Mouse (Mus musculus) common myeloid progenitor, adult 5-6 weeks (primary cell): ENCODE results near the gene Foxj2. TPM values are rescaled to one million over a fixed set of nuclear protein-coding genes. Genes with fewer than 3 reads are reported as not detected.

Experiments used
- ATAC-seq: replicated peaks from 2 replicates; pipeline ENCODE4 v1.8.0; 2016; ENCODE audit warnings: low read depth, mild to moderate bottlenecking, moderate TSS enrichment, inconsistent platforms; ENCODE audit not compliant: poor library complexity, severe bottlenecking
- total RNA-seq: library from RNA; stranded (forward); fragments of 200-1000, 187-1606 nt; gene quantifications from 2 replicates; pipeline ENCODE4 v1.2.3, GENCODE M21; 2017

The Foxj2 gene
- 6.4 and 6.7 TPM in 2 replicates for total RNA-seq

GRCm38 (mm10) chr6:122819306-122820070, at the start of gene Foxj2:
Foxj2 (plus strand) TSS chr6:122819914.
- ATAC-seq = peak; percentile 57

DNA sequence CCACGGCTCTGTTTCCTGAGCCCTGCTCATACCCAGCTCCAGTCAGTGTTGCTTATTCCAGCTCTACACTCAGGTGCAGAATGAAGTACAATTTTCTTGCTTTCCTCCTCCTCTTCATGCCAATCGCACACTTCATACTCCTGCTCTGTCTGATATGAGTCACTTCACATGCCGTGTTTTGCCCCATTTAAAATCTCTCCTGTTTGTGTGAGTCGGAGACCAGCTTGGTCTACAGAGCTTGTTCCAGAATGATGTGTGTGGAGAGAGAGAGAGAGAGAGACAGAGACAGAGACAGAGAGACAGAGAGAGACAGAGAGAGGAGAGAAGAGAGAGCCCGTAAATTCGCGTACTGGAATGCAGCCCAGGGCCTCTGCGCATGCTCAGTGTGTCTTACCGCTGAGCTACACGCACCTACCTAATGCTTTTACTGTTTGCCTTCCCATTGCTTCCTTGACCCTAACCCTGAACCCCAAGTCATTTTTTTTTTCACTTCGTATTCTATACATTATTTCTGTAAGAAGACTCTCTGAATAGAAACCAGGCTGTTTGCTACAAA, 48.9 kb upstream of the Foxj2 start:
- no peak for ATAC-seq

DNA sequence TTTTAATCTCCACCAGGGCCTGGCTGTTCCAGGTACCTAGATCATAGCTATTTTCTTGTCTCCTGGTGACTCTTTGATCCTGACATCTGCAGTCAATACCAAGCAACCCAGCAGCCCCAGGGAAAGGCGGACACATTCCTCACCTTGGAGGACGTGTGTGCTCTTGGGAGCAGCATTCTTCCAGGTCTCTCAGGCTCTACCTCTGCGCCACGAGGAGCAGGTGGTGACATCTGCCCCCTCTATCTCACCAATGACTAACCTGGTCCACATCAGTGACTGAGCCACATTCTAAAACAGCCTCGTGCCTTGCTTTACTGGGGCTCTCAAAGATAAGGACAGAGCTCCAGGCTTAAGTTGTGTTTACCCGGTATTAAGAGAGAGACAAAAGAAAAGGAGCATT, 47.0 kb upstream of the Foxj2 start:
- ATAC-seq = no peak

DNA sequence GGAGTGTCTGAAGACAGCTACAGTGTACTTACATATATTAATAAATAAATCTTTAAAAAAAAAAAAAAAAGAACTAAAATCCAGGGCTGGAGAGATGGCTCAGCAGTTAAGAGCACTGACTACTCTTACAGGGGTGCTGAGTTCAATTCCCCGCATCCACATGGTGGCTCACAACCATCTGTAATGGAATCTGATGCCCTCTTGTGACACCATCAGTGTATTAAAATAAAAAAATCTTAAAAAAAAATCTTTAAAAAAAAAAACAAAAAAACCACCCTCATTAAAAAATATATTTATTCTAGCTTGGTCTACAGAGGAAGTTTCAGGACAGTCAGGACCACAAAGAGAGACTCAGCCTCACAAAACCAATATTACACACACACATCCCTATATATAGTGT, 45.4 kb upstream of the Foxj2 start:
- ATAC-seq = no peak

GRCm38 (mm10) chr6:122776040-122776439, 43.7 kb upstream of the Foxj2 start:
- ATAC-seq = no peak

DNA sequence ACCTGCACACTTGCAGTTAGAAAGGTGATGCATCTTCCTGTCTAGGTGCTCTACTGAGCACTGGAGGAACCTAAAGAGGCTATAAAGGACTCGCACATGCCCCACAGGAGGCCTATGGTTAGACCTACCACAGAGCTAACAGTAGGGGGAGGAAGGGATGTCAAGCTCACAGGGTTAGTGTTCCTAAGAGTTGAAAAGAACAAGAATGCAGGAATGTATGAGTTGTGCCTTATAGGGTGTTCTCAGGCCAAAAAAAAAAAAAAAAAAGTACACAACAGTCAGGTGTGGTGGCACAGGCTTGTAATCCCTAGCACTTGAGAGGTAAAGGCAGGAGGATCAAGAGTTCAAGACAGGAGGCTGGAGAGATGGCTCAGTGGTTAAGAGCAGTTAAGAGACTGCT, 39.8 kb upstream of the Foxj2 start:
- no peak for ATAC-seq

DNA sequence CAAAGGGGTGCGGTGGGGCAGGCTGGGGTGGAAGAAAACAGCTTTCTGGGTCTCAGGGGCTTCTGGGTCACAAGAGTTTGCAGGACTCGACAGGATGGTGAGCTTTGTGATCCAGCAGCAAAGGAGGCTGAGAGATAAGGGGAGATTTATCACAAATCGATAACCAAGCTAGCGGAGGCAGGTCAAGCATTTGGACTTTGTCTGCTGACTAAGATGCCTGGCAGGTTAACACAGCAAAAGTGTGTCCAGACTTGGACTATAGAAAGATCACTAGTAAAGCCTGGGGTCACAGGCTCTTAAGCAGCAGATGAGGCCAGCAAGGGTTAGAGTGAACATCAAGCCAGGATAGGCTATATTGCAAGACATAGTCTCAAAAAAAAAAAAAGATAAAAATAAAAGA, 38.5 kb upstream of the Foxj2 start:
- ATAC-seq = no peak

GRCm38 (mm10) chr6:122782164-122782563, 37.5 kb upstream of the Foxj2 start:
- ATAC-seq = peak; percentile 81

- ATAC-seq = peak; percentile 40
Observed at GRCm38 (mm10) chr6:122784866-122785265, 34.8 kb upstream of the Foxj2 start.

- ATAC-seq = peak; percentile 64
Observed at GRCm38 (mm10) chr6:122786275-122786674, 33.4 kb upstream of the Foxj2 start.

GRCm38 (mm10) chr6:122795254-122795935, 24.3 kb upstream of the Foxj2 start:
- ATAC-seq = no peak

DNA sequence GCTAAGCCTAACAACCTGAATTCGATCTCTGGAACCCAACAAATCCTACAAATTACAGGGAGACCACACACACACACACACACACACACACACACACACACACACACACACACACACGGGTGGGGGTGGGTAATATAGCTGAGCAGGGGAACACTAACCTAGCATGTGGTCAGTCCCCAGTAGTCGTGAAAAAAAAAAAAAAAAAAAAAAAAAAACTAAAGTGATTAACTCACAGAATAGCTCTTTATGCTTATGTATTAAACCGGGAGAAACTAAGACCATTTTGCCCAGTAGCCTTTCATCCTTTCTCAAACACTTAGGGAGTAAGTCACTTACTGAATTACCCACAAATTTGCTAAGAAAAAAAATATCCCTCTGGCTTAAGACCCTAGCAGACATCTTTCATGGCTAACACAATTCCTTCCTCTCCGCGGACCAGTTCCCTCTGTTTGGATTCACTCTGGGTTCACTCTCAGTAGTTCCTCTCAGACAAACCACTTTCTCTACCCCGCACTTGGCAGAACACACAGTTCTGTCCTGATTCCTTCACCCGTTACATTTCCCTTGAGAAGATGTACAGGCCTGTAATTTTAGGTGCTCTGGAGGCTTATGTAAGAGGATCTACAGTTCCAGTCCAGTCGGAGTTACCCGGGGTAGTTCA, 18.9 kb upstream of the Foxj2 start:
- peak; percentile 34 for ATAC-seq

GRCm38 (mm10) chr6:122801301-122801800, 18.4 kb upstream of the Foxj2 start, which contains the start of gene Slc2a3:
Slc2a3 (minus strand) TSS chr6:122801640.
- peak; percentile 61 for ATAC-seq

DNA sequence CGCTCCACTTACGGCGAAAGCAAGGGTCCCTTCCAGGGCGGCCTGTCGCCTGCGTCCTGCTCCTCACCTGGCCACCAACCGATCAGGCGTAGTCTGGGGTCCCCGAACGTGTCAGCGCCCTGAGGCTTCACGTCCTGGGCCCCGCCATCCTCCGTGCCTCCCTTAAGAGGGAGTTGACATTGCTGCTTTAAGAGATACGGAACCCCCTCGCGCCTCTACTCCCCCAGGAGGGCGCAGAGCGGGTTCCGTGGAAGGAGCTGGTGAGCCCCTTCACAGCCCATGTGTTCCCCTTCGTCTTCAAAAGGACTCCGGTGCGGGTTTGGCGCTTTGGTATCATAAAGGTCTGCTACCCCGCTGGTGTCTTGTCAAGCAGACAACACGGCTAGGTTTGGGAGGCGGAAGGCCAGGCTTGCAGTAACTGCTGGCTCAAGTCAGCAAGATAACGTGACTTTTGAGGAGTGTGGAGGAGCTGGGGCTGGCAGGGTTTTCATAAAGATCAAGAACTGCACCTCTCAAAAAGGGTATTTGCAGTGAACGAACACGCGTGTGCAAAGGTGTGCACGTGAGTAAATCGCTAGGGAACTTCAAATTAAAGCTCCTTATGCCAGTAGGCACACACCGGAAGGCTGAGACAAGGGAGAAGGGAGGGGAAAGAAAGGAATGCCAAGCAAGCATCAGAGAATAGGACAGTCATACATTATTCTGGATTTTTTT, 17.8 kb upstream of the Foxj2 start:
- peak; percentile 56 for ATAC-seq

DNA sequence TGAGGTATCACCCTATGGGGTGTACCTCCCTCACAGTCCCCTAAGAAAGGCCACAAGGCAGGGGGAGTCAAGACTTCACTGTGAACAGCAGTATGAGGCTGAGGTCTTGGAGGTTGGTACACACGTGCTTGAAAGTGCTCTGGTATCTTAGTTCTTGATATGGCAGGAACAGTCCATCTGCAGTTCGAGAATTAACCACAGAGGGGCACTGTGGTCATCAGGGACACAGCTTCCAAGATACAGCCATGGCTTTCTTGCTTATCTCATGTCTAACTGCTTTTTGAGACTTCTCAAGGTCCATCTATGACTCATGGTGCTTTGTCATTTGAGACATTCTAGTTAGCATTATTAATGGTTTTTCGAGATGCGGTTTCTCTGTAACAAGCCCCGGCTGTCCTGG, 15.3 kb upstream of the Foxj2 start:
- ATAC-seq = peak; percentile 68

- ATAC-seq = no peak
Observed at GRCm38 (mm10) chr6:122810022-122810614, 9.6 kb upstream of the Foxj2 start.

DNA sequence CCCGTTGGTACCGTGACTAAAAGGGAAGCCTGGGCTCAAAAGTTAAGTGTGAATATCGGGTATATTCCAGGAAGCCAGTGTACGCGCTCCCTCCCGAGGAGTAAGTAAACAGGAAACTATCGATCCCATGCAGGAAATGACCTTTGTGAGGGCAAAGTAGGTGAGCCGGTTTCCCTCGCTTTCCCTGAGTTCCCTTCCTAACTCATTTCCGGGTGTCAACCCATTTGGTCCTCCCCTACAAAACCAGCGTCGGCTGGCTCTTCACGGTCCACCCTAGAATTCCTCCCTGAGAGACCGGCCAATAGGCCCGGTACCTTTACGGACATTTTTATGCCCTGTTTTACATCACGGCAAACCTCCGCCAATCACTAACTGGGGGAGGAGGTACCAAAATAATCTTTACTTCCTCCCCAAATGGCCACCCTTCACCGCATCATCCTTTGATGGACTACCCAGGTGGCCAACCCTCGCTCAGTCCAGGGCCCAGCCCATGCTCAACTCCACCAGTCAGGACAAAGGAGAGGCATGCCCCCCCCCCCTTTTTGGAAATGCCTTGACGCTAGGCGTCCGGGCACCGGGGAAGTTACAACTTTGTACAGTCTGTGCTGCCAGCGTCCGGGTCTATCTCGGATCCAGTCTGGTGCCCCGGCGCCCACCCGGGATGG, 9.0 kb upstream of the Foxj2 start:
- peak; percentile 88 for ATAC-seq

- ATAC-seq = peak; percentile 72
Observed at GRCm38 (mm10) chr6:122811280-122811652, 8.4 kb upstream of the Foxj2 start.
